Comparison of ENCODE assay signal across 8 mouse cellular contexts in genomic region chr4:155705592-155705929, GRCm38 (mm10). TPM values are rescaled to one million over a fixed set of nuclear protein-coding genes. Genes with fewer than 3 reads are reported as not detected.
A peak's percentile ranks its signal among the peaks of the same experiment; 100 is the strongest.
DNase-seq lines count a peak whose midpoint lies in the region; ATAC-seq and TF ChIP-seq lines count a peak whose summit lies in the region.

No protein-coding gene starts in this region.

- DNase-seq in kidney, postnatal 0 days (ENCODE audit: low spot score): peak; percentile 31
- no peak for DNase-seq in kidney, postnatal 4 days
- DNase-seq in adipocyte (ENCODE audit: low spot score): peak; percentile 39
- no peak for DNase-seq in hindbrain, embryonic 11.5 days (ENCODE audit: low spot score)
- DNase-seq in B cell, adult 2 months: no peak
- no peak for DNase-seq in spleen, postnatal 14 days (ENCODE audit: low spot score in 2 of 2)
- DNase-seq in frontal cortex, postnatal 10 days (ENCODE audit: low spot score in 2 of 2): no peak

- H3K9me3 ChIP-seq in kidney, postnatal 0 days (replicated peaks; ENCODE audit: low read length): no peaks in the 10 kb centered on the region
- H3K9me3 ChIP-seq in hindbrain, embryonic 11.5 days (ENCODE audit: control insufficient read depth, low read length): no peaks in the 10 kb centered on the region

- no peaks in the 10 kb centered on the region for H3K36me3 ChIP-seq in kidney, postnatal 0 days (ENCODE audit: insufficient read depth, low read length)
- no peaks in the 10 kb centered on the region for H3K36me3 ChIP-seq in hindbrain, embryonic 11.5 days (ENCODE audit: control insufficient read depth, insufficient read depth, low read length)

- 0 out of 2 replicates have a peak, but pooled peaks cover 5% of the 10 kb centered on the region for H3K4me1 ChIP-seq in kidney, postnatal 0 days (replicated peaks; ENCODE audit: insufficient read depth, low read length)
- peaks cover 2% of the 10 kb centered on the region; the same call in 1 of the 2 replicates for H3K4me1 ChIP-seq in hindbrain, embryonic 11.5 days (replicated peaks; ENCODE audit: control insufficient read depth, insufficient read depth, low read length)

- peak overlapping the region; percentile 95 for H3K4me3 ChIP-seq in kidney, postnatal 0 days (replicated peaks; ENCODE audit: low read depth, low read length)
- peak overlapping the region; percentile 97 for H3K4me3 ChIP-seq in hindbrain, embryonic 11.5 days (ENCODE audit: low read depth, low read length)

- WGBS in kidney, postnatal 0 days: under 1% methylated on average over 19 of the region's 19 CpGs
- WGBS in hindbrain, embryonic 11.5 days: 1% methylated on average over 19 of the region's 19 CpGs

- ATAC-seq in kidney, postnatal 0 days (replicated peaks; ENCODE audit: low FRiP score, low read depth): peak; percentile 55; the same call in 1 of the 2 replicates
- ATAC-seq in hindbrain, embryonic 11.5 days (ENCODE audit: low FRiP score): no peak
- ATAC-seq in megakaryocyte-erythroid progenitor cell, adult 5-6 weeks (replicated peaks; ENCODE audit: low FRiP score, low TSS enrichment, poor library complexity, severe bottlenecking): peak; percentile 62

- peak overlapping the region; percentile 74 for H3K4me2 ChIP-seq in kidney, postnatal 0 days (ENCODE audit: low read length)
- peak overlapping the region; percentile 62 for H3K4me2 ChIP-seq in hindbrain, embryonic 11.5 days (replicated peaks; ENCODE audit: low read depth, low read length)

- peak overlapping the region; percentile 98 for H3K27ac ChIP-seq in kidney, postnatal 0 days
- peak overlapping the region; percentile 92 for H3K27ac ChIP-seq in hindbrain, embryonic 11.5 days (ENCODE audit: low read depth, low read length)

- no peak for TF ChIP-seq CTCF in kidney, postnatal 0 days (IDR thresholded peaks at IDR 0.05; ENCODE audit: low read depth)

- H3K9ac ChIP-seq in kidney, postnatal 0 days (ENCODE audit: low read depth, low read length): peak overlapping the region; percentile 94
- H3K9ac ChIP-seq in hindbrain, embryonic 11.5 days (ENCODE audit: low read depth, low read length): peak overlapping the region; percentile 92

- H3K27me3 ChIP-seq in kidney, postnatal 0 days (ENCODE audit: insufficient read depth, low read length): no peaks in the 10 kb centered on the region
- H3K27me3 ChIP-seq in hindbrain, embryonic 11.5 days (ENCODE audit: control insufficient read depth, insufficient read depth, low read length): no peaks in the 10 kb centered on the region

RNA-seq across cellular contexts. Expression of gene Ssu72, which starts 1.0 kb away (rescaled TPM):
- 151 and 159 TPM in 2 replicates for polyA plus RNA-seq in kidney, postnatal 0 days (2015; fragmentation: Nextera tagmentation; extraction: Ambion mirVana)
- polyA plus RNA-seq in hindbrain, embryonic 11.5 days (2014; fragmentation: Nextera tagmentation; extraction: Ambion mirVana): 165 and 168 TPM in 2 replicates
- 83.5 and 90.2 TPM in 2 replicates for total RNA-seq in megakaryocyte-erythroid progenitor cell, adult 5-6 weeks (2014; fragmentation: Nextera tagmentation)
- total RNA-seq in megakaryocyte-erythroid progenitor cell, adult 5-6 weeks (2017): 75.3 and 94.1 TPM in 2 replicates

RNA-seq across cellular contexts. Expression of gene Fndc10, which starts 11.4 kb away (rescaled TPM):
- 9.1 and 12.1 TPM in 2 replicates for polyA plus RNA-seq in kidney, postnatal 0 days (2015; fragmentation: Nextera tagmentation; extraction: Ambion mirVana)
- 1.6 and 1.8 TPM in 2 replicates for polyA plus RNA-seq in hindbrain, embryonic 11.5 days (2014; fragmentation: Nextera tagmentation; extraction: Ambion mirVana)
- 1.1 and 2.8 TPM in 2 replicates for total RNA-seq in megakaryocyte-erythroid progenitor cell, adult 5-6 weeks (2014; fragmentation: Nextera tagmentation)
- 0.33 and 0.88 TPM in 2 replicates for total RNA-seq in megakaryocyte-erythroid progenitor cell, adult 5-6 weeks (2017)

RNA-seq across cellular contexts. Expression of gene Tmem240, which starts 29.0 kb away (rescaled TPM):
- 0.47 and 0.68 TPM in 2 replicates for polyA plus RNA-seq in kidney, postnatal 0 days (2015; fragmentation: Nextera tagmentation; extraction: Ambion mirVana)
- polyA plus RNA-seq in hindbrain, embryonic 11.5 days (2014; fragmentation: Nextera tagmentation; extraction: Ambion mirVana): 0.73 and 0.91 TPM in 2 replicates
- 0.17 and 0.20 TPM in 2 replicates for total RNA-seq in megakaryocyte-erythroid progenitor cell, adult 5-6 weeks (2014; fragmentation: Nextera tagmentation)
- total RNA-seq in megakaryocyte-erythroid progenitor cell, adult 5-6 weeks (2017): under 0.01 and 0.65 TPM in 2 replicates

RNA-seq across cellular contexts. Expression of gene Mib2, which starts 36.6 kb away (rescaled TPM):
- 19.6 and 21.0 TPM in 2 replicates for polyA plus RNA-seq in kidney, postnatal 0 days (2015; fragmentation: Nextera tagmentation; extraction: Ambion mirVana)
- polyA plus RNA-seq in hindbrain, embryonic 11.5 days (2014; fragmentation: Nextera tagmentation; extraction: Ambion mirVana): 9.9 and 12.5 TPM in 2 replicates
- total RNA-seq in megakaryocyte-erythroid progenitor cell, adult 5-6 weeks (2014; fragmentation: Nextera tagmentation): 12.9 and 17.9 TPM in 2 replicates
- 11.9 and 13.3 TPM in 2 replicates for total RNA-seq in megakaryocyte-erythroid progenitor cell, adult 5-6 weeks (2017)

RNA-seq across cellular contexts. Expression of gene Mmp23, which starts 52.4 kb away (rescaled TPM):
- 77.2 and 80.3 TPM in 2 replicates for polyA plus RNA-seq in kidney, postnatal 0 days (2015; fragmentation: Nextera tagmentation; extraction: Ambion mirVana)
- polyA plus RNA-seq in hindbrain, embryonic 11.5 days (2014; fragmentation: Nextera tagmentation; extraction: Ambion mirVana): 2.6 and 3.1 TPM in 2 replicates
- not detected in 2 replicates for total RNA-seq in megakaryocyte-erythroid progenitor cell, adult 5-6 weeks (2014; fragmentation: Nextera tagmentation)
- total RNA-seq in megakaryocyte-erythroid progenitor cell, adult 5-6 weeks (2017): not detected in 2 replicates

Comparison
In these comparisons a context has a peak if more than half of its experiments do, and no peak if none do; other contexts are left out.
1. DNase-seq: peak in kidney, postnatal 0 days (single experiment) and adipocyte (single experiment); none in kidney, postnatal 4 days (0 of 2), hindbrain, embryonic 11.5 days (single experiment), B cell, adult 2 months (0 of 2), spleen, postnatal 14 days (0 of 2) and frontal cortex, postnatal 10 days (0 of 2).